Mouse (Mus musculus): ENCODE results near the gene Srgap3.

GRCm38 (mm10) chr6:112801917-112802316 is 145.1 kb downstream of the Srgap3 start:
- TF ChIP-seq CTCF (IDR thresholded peaks at IDR 0.05; ENCODE audit: borderline replicate concordance, insufficient read depth, low read length) = no peak
- no peak for TF ChIP-seq POLR2A (IDR thresholded peaks at IDR 0.05; ENCODE audit: low read depth, low read length)

Data from embryonic fibroblast, embryonic 13.5 days (primary cell).